Mouse (Mus musculus) frontal cortex, postnatal 25 days (tissue): ENCODE measurements around the gene Gm9048.
"Not testable (repeated sequence)": the region's sequence is repeated elsewhere in the genome, so short reads cannot be mapped to it uniquely, and the experiment has no call there.

ENCODE experiments used
- DNase-seq, 2 experiments: peaks; one replicate each; pipeline ENCODE4 v3.0.0; 2022; ENCODE audit warnings: low spot score in 2 of 2

Gm9048 gene

DNA sequence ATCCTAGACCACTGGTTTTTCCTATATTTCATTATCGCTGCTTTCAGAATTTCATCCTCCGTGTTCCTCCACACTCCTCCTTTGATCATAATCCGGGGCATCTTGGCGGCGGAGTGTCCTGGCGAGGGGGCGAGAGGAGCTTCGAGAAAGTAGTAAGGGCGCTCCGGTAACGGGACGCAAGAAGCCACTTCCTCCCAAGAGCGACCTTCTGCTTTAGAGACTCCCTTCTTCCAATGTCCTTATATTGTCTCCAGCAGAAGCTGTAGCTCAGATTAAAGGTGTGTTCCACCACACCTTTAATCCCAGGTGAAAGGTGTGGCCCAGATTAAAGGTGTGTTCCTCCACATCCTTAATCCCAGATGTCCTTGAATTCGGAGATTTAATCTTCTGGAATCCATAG is at the start of gene Gm9048:
Gene Gm9048, minus strand, starts transcription at position 101 of the 400 bp plus-strand sequence.
- DNase-seq, result not testable (repeated sequence)

DNA sequence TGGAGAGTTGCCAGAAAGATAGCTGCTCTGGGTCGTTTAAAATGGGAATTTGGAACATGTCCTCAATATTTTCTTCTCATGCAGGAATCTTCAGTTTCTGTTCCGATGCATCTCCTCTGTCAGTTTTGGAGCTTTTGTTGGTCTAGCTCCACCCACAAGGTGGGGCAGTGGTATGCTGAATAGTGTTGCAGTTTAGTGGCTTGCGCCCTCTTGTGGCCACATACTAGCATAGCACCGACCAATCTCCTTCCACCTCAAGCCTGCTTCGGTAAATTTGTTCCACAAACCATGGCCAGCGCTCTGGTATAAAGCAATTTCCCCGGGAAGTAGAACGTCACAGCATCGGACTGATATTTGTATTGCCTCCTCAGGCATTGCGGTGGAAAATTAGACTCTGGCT is 22.0 kb upstream of the Gm9048 start:
- DNase-seq, result peak; percentile 56 to 74

- DNase-seq, result no peak
Observed at GRCm38 (mm10) chr10:118369518-118369917, 21.0 kb upstream of the Gm9048 start.

DNA sequence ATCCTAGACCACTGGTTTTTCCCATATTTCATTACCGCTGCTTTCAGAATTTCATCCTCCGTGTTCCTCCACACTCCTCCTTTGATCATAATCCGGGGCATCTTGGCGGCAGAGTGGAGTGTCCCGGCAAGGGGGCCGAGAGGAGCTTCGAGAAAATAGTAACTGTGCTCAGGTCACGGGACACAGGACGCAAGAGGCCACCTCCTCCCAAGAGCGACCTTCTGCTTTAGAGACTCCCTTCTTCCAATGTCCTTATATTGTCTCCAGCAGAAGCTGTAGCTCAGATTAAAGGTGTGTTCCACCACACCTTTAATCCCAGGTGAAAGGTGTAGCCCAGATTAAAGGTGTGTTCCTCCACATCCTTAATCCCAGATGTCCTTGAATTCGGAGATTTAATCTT is 5.5 kb upstream of the Gm9048 start, which contains the start of gene Gm9049:
Gene Gm9049, minus strand, starts transcription at position 101 of the 400 bp plus-strand sequence.
- DNase-seq, result not testable (repeated sequence)

GRCm38 (mm10) chr10:118343155-118343554 is 5.3 kb downstream of the Gm9048 start, which contains the start of gene Gm9046:
TSS of gene Gm9046 (minus strand) at chr10:118343255.
- not testable (repeated sequence) for DNase-seq

- DNase-seq, result not testable (repeated sequence)
Observed at GRCm38 (mm10) chr10:118337731-118338130, 10.7 kb downstream of the Gm9048 start, which contains the start of gene Gm9045. TSS of gene Gm9045 (minus strand) at chr10:118337831.

- DNase-seq, result not testable (repeated sequence)
Observed at GRCm38 (mm10) chr10:118332308-118332707, 16.2 kb downstream of the Gm9048 start, which contains the start of gene Gm9044. TSS of gene Gm9044 (minus strand) at chr10:118332408.

DNA sequence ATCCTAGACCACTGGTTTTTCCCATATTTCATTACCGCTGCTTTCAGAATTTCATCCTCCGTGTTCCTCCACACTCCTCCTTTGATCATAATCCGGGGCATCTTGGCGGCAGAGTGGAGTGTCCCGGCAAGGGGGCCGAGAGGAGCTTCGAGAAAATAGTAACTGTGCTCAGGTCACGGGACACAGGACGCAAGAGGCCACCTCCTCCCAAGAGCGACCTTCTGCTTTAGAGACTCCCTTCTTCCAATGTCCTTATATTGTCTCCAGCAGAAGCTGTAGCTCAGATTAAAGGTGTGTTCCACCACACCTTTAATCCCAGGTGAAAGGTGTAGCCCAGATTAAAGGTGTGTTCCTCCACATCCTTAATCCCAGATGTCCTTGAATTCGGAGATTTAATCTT is 21.6 kb downstream of the Gm9048 start, which contains the start of gene Gm9040:
Gene Gm9040, minus strand, starts transcription at position 101 of the 400 bp plus-strand sequence.
- not testable (repeated sequence) for DNase-seq

- DNase-seq, result no peak
Observed at GRCm38 (mm10) chr10:118319024-118319423, 29.5 kb downstream of the Gm9048 start.

DNA sequence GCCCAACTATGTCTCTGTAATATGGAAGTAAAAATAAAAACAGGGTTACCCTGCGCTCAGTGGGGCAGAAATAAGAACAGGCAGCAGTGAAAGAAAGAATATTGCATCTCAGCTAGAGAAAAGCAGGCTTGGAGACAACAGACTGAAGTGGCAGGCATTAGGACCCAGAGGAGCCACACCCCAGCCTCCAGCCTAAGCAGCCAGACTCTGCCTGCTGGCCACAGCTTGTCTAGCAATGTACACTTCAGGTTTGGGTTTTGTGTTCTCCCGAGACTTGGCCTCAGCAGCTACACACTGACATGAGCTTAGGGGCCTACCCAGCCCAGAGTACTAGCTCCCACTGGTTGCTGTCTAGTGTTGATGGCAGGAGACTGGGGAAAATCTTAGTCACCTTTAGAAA is 46.3 kb downstream of the Gm9048 start:
- not testable (repeated sequence) for DNase-seq
